In the genomic region with DNA sequence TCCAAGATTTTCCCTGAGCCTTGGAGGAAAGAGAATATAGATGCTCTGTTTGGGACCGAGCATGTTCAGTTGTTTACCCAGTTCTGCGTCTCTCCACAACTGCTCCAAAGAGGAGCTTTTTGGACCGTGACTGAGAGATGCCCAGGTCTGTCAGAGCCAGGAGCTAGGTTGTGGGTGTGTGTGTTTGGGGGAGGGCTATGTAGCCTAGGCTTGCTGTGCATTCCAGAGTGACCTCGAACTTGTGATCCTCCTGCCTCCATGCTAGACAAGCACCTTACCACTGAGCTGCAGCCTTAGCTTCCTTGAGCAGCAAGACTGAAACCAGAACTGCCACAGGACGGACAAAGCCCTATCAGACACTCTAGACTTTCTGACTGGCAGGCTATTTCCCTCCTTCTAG, we compare ENCODE assay signal across 22 mouse cellular contexts. TPM values are rescaled to one million over a fixed set of nuclear protein-coding genes. Genes with fewer than 3 reads are reported as not detected.
"Had no signal": no experiment of that assay in that cellular context is flagged by ENCODE, and none has a peak within 500 bp of the region (broad histone marks: within the 10 kb centered on the region; RNA-seq: fewer than 3 reads in every experiment).

No protein-coding gene starts in this region.

- H3K9me3 ChIP-seq: liver, embryonic 13.5 days; midbrain, embryonic 12.5 days; midbrain, embryonic 15.5 days; neural tube, embryonic 13.5 days; stomach, embryonic 15.5 days had no signal

- DNase-seq: layer of hippocampus, postnatal 36 days; liver, embryonic 13.5 days; lung, embryonic 14.5 days; retina, postnatal 1 day; right cerebral cortex, postnatal 25 days; spleen, adult 18-20 months; thymus, postnatal 25 days had no signal

- H3K36me3 ChIP-seq: liver, embryonic 13.5 days; midbrain, embryonic 12.5 days; midbrain, embryonic 15.5 days; neural tube, embryonic 13.5 days; stomach, embryonic 15.5 days had no signal

- H3K27ac ChIP-seq: hindbrain, postnatal 0 days; left cerebral cortex, adult 2 months; liver, embryonic 13.5 days; macrophage; midbrain, embryonic 12.5 days; midbrain, embryonic 15.5 days; neural tube, embryonic 13.5 days; stomach, embryonic 15.5 days had no signal

- H3K4me2 ChIP-seq: liver, embryonic 13.5 days; lung, embryonic 14.5 days; midbrain, embryonic 12.5 days; midbrain, embryonic 15.5 days; neural tube, embryonic 13.5 days; stomach, embryonic 15.5 days had no signal

- H3K9ac ChIP-seq: liver, embryonic 13.5 days; lung, embryonic 14.5 days; midbrain, embryonic 12.5 days; midbrain, embryonic 15.5 days; neural tube, embryonic 13.5 days; stomach, embryonic 15.5 days had no signal

- ATAC-seq: hindbrain, postnatal 0 days; inflammation-experienced regulatory T-cells, adult 6 months; lung, postnatal 0 days; midbrain, embryonic 15.5 days had no signal

- H3K4me3 ChIP-seq: left cerebral cortex, adult 2 months; liver, embryonic 13.5 days; midbrain, embryonic 12.5 days; midbrain, embryonic 15.5 days; myocyte; neural tube, embryonic 13.5 days; stomach, embryonic 15.5 days had no signal

RNA-seq across cellular contexts. Expression of gene Fbp1, which starts 5.2 kb away (rescaled TPM):
- total RNA-seq: neutrophil, adult 5-6 weeks had no signal
- polyA plus RNA-seq: inflammation-experienced regulatory T-cells, adult 6 months; midbrain, embryonic 12.5 days; myocyte had no signal

RNA-seq across cellular contexts. Expression of gene Fbp2, which starts 24.6 kb away (rescaled TPM):
- total RNA-seq: layer of hippocampus, adult 8-10 months; layer of hippocampus, postnatal 36 days; left cerebral cortex, adult 2 months; left cerebral cortex, postnatal 36 days; megakaryocyte-erythroid progenitor cell, adult 5-6 weeks; monocyte, adult 5-6 weeks; neutrophil, adult 5-6 weeks had no signal
- polyA plus RNA-seq: inflammation-experienced regulatory T-cells, adult 6 months; liver, embryonic 13.5 days; lung, embryonic 14.5 days; macrophage; midbrain, embryonic 12.5 days had no signal
